ENCODE assay signal across 8 mouse cellular contexts in the genomic region with DNA sequence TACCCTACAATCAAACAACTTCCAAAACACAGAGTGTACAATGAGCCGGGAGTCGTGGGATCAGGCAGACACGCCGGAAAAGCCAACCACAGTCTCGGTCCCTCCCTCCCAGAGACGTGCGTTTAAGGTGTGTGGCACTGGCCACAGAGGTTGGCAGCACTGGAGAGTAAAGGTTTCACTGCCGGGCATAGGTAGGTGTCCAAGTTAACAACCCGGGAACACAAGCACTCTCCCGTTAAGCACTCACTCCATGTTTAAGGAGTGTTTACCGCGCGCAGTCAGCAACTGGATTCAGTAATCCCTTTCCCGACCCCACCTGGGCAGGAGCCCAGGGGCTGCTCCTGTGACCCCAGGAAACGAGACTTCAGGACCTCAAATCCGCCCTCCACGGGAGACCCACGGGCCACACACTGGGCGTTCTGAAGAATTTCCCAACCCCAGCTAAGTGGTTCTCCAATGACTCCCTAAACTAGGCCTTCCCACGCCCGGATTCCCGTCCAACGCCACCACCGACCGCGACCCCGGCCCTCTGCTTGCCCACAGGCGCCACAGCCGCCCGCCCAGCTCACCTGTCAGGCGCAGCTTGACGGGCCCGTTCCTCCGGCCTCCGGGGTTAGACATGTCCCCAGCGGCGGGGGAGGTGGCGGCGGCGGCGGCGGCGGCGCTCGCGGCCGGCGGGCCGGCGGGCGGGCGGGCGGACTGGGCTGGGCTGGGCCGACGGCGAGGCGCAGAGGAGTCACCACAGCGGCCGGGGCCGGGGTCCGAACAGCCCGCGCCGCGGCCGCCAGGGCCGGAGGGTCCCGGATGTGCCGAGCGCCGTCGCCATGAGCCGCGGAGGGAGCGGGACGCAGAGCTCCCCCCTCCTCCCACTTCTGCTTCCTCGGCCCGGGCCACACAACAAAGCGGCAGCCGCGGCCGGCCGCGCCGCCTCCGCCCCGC. TPM values are rescaled to one million over a fixed set of nuclear protein-coding genes. Genes with fewer than 3 reads are reported as not detected.
DNase-seq lines count a peak whose midpoint lies in the region; ATAC-seq lines count a peak whose summit lies in the region.

No protein-coding gene starts in this region.

- peak overlapping the region; percentile 92 for H3K9ac ChIP-seq in forebrain, embryonic 16.5 days (replicated peaks; ENCODE audit: low read depth, low read length)

- no peaks in the 10 kb centered on the region for H3K27me3 ChIP-seq in forebrain, embryonic 16.5 days (replicated peaks; ENCODE audit: control insufficient read depth, insufficient read depth, low read length)

- H3K9me3 ChIP-seq in forebrain, embryonic 16.5 days (ENCODE audit: control insufficient read depth, low read length), result no peaks in the 10 kb centered on the region

- peak; percentile 55 for DNase-seq in ES-CJ7 (ENCODE audit: low read depth, low spot score)
- peak; percentile 28 for DNase-seq in c-Kit-positive CD71-positive TER-119-negative erythroid progenitor cells, embryonic 14.5 days (ENCODE audit: low read depth)
- peak; percentile 54 for DNase-seq in heart, postnatal 4 days
- DNase-seq in layer of hippocampus, postnatal 10 days (ENCODE audit: low spot score in 2 of 2), result peak; percentile 44 to 55
- DNase-seq in lung, postnatal 25 days (ENCODE audit: low spot score), result peak; percentile 47
- DNase-seq in retina, postnatal 1 day, result peak; percentile 52
- peak; percentile 69 for DNase-seq in thymus, postnatal 4 days

- peak overlapping the region; percentile 89 for H3K4me2 ChIP-seq in forebrain, embryonic 16.5 days (ENCODE audit: low read length)

- no peaks in the 10 kb centered on the region for H3K36me3 ChIP-seq in forebrain, embryonic 16.5 days (ENCODE audit: control insufficient read depth, insufficient read depth)

- under 1% methylated on average over 67 of the region's 87 CpGs for WGBS in forebrain, embryonic 16.5 days

- H3K4me3 ChIP-seq in forebrain, embryonic 16.5 days (replicated peaks; ENCODE audit: low read length), result peak overlapping the region; percentile 97

- H3K4me1 ChIP-seq in forebrain, embryonic 16.5 days (replicated peaks; ENCODE audit: control insufficient read depth, insufficient read depth, low read length), result peaks cover 23% of the 10 kb centered on the region

- ATAC-seq in forebrain, embryonic 16.5 days, result peak; percentile 86

- peak overlapping the region; percentile 94 for H3K27ac ChIP-seq in forebrain, embryonic 16.5 days (ENCODE audit: low read length)

RNA-seq across cellular contexts. Expression of gene Smurf2, which starts 0.6 kb away (rescaled TPM):
- polyA plus RNA-seq in forebrain, embryonic 16.5 days (2015; fragmentation: Nextera tagmentation; extraction: Ambion mirVana), result 15.0 and 17.4 TPM in 2 replicates
- total RNA-seq in heart, postnatal 4 days (2021), result 10 to 100 TPM; 45.9 to 46.7 TPM
- total RNA-seq in layer of hippocampus, postnatal 10 days (2021), result 10 to 100 TPM; 29.5 to 31.1 TPM

Comparison
In these comparisons a context has a peak if more than half of its experiments do, and no peak if none do; other contexts are left out.
1. Peak in every context shown above with its lines: DNase-seq, ATAC-seq, H3K4me3 ChIP-seq and H3K27ac ChIP-seq.